Mouse (Mus musculus) midbrain, embryonic 15.5 days (tissue): ENCODE data around the gene Aatf. TPM values are rescaled to one million over a fixed set of nuclear protein-coding genes. Genes with fewer than 3 reads are reported as not detected.

ENCODE experiments used
- ATAC-seq: fragments of 200-750 bp; cut with Nextera tagmentation; replicated peaks from 2 replicates; pipeline ENCODE4 v1.8.0; 2017; ENCODE audit warnings: moderate TSS enrichment
- H3K27ac ChIP-seq: fragments of 300-500 bp; sonication (generic); 2 replicates; pipeline ENCODE4 v1.5.1; 2015; ENCODE audit warnings: mild to moderate bottlenecking, inconsistent platforms
- H3K27me3 ChIP-seq: fragments of 300-500 bp; sonication (generic); replicated peaks from 2 replicates; pipeline ENCODE4 v1.6.1; 2015; ENCODE audit warnings: inconsistent platforms
- H3K36me3 ChIP-seq: fragments of 300-500 bp; sonication (generic); replicated peaks from 2 replicates; pipeline ENCODE4 v1.6.1; 2015; ENCODE audit warnings: inconsistent platforms
- H3K4me1 ChIP-seq: fragments of 300-500 bp; sonication (generic); 2 replicates; pipeline ENCODE4 v1.6.1; 2015; ENCODE audit warnings: inconsistent platforms
- H3K4me2 ChIP-seq: fragments of 300-500 bp; sonication (generic); 2 replicates; pipeline ENCODE4 v1.6.1; 2015; ENCODE audit warnings: inconsistent platforms, mild to moderate bottlenecking, moderate library complexity
- H3K4me3 ChIP-seq: fragments of 300-500 bp; sonication (generic); 2 replicates; pipeline ENCODE4 v1.5.1; 2015; ENCODE audit warnings: mild to moderate bottlenecking, inconsistent platforms
- H3K9ac ChIP-seq: fragments of 300-500 bp; sonication (generic); 2 replicates; pipeline ENCODE4 v1.6.1; 2015; ENCODE audit warnings: mild to moderate bottlenecking, inconsistent platforms
- H3K9me3 ChIP-seq: fragments of 300-500 bp; sonication (generic); 2 replicates; pipeline ENCODE4 v1.6.1; 2016; ENCODE audit warnings: inconsistent platforms
- WGBS: fragments of 180-500 bp; shearing (Covaris S2); methylation state at CpG from one replicate; pipeline ENCODE4 v1.1.7; 2015; ENCODE audit warnings: mixed read lengths; 5-methylcytosine and 5-hydroxymethylcytosine counted together
- polyA plus RNA-seq: library from polyadenylated mRNA; unstranded; fragments of >200 nt; fragmentation: Nextera tagmentation; extraction: Ambion mirVana; gene quantifications from 2 replicates; pipeline ENCODE4 v1.2.1, GENCODE M21; 2015

The Aatf gene
- polyA plus RNA-seq, 1 experiment from 2014 or later: 53.2 TPM

GRCm38 (mm10) chr11:84476641-84477040 lies 36.7 kb downstream of the Aatf start:
- Histone ChIP-seq H3K27ac (no peak overlapping the region), H3K9me3 (no peaks in the 10 kb centered on the region), H3K27me3 (no peaks in the 10 kb centered on the region), H3K4me3 (no peak overlapping the region), H3K36me3 (no peaks in the 10 kb centered on the region), H3K9ac (no peak overlapping the region), H3K4me2 (no peak overlapping the region), H3K4me1 (peaks cover 10% of the 10 kb centered on the region)
- ATAC-seq: no peak
- 93% methylated on average over 2 of the region's 2 CpGs for WGBS

GRCm38 (mm10) chr11:84475991-84476390 lies 37.3 kb downstream of the Aatf start:
- whole genome bisulfite sequencing: 91% methylated on average over 4 of the region's 4 CpGs
- no peak overlapping the region for H3K27ac ChIP-seq
- H3K4me1 ChIP-seq: peaks cover 5% of the 10 kb centered on the region; the same call in 1 of the 2 replicates
- H3K36me3 ChIP-seq: no peaks in the 10 kb centered on the region
- H3K9me3 ChIP-seq: no peaks in the 10 kb centered on the region
- H3K4me2 ChIP-seq: no peak overlapping the region
- H3K27me3 ChIP-seq: no peaks in the 10 kb centered on the region
- ATAC-seq: no peak
- no peak overlapping the region for H3K9ac ChIP-seq
- H3K4me3 ChIP-seq: no peak overlapping the region

GRCm38 (mm10) chr11:84473093-84473667 lies 40.1 kb downstream of the Aatf start:
- H3K27ac ChIP-seq: no peak overlapping the region
- no peaks in the 10 kb centered on the region for H3K4me1 ChIP-seq
- no peak overlapping the region for H3K4me3 ChIP-seq
- ATAC-seq: no peak
- H3K9ac ChIP-seq: no peak overlapping the region
- no peaks in the 10 kb centered on the region for H3K27me3 ChIP-seq
- H3K36me3 ChIP-seq: 0 out of 2 replicates have a peak, but pooled peaks cover 2% of the 10 kb centered on the region
- H3K9me3 ChIP-seq: no peaks in the 10 kb centered on the region
- 76% methylated on average over 4 of the region's 4 CpGs for WGBS
- H3K4me2 ChIP-seq: no peak overlapping the region

GRCm38 (mm10) chr11:84464571-84464970 lies 48.8 kb downstream of the Aatf start:
- Histone ChIP-seq H3K4me2 (no peak overlapping the region), H3K9me3 (no peaks in the 10 kb centered on the region), H3K9ac (no peak overlapping the region), H3K4me3 (no peak overlapping the region), H3K36me3 (no peaks in the 10 kb centered on the region), H3K27me3 (no peaks in the 10 kb centered on the region), H3K4me1 (no peaks in the 10 kb centered on the region), H3K27ac (0 out of 2 replicates have a peak overlapping the region, but pooled peaks have one; percentile 4)
- WGBS: 67% methylated on average over 5 of the region's 5 CpGs
- ATAC-seq: no peak

- ATAC-seq: no peak
- no peaks in the 10 kb centered on the region for H3K36me3 ChIP-seq
- no peak overlapping the region for H3K4me2 ChIP-seq
- H3K9ac ChIP-seq: no peak overlapping the region
- WGBS: 92% methylated on average over 7 of the region's 7 CpGs
- H3K4me1 ChIP-seq: 0 out of 2 replicates have a peak, but pooled peaks cover 5% of the 10 kb centered on the region
- H3K27ac ChIP-seq: no peak overlapping the region
- H3K27me3 ChIP-seq: no peaks in the 10 kb centered on the region
- no peaks in the 10 kb centered on the region for H3K9me3 ChIP-seq
- no peak overlapping the region for H3K4me3 ChIP-seq
Measured at GRCm38 (mm10) chr11:84453901-84454300, 59.4 kb downstream of the Aatf start.

GRCm38 (mm10) chr11:84442554-84443331 lies 70.6 kb downstream of the Aatf start:
- no peaks in the 10 kb centered on the region for H3K9me3 ChIP-seq
- no peak for ATAC-seq
- 89% methylated on average over 4 of the region's 4 CpGs for WGBS

GRCm38 (mm10) chr11:84440402-84440801 lies 72.9 kb downstream of the Aatf start:
- no peaks in the 10 kb centered on the region for H3K9me3 ChIP-seq
- H3K9ac ChIP-seq: no peak overlapping the region
- H3K27me3 ChIP-seq: no peaks in the 10 kb centered on the region
- no peak for ATAC-seq
- no peak overlapping the region for H3K27ac ChIP-seq
- no peak overlapping the region for H3K4me2 ChIP-seq
- H3K4me3 ChIP-seq: no peak overlapping the region
- H3K4me1 ChIP-seq: no peaks in the 10 kb centered on the region
- WGBS: 81% methylated on average over 3 of the region's 3 CpGs
- H3K36me3 ChIP-seq: peaks cover 2% of the 10 kb centered on the region; the same call in 1 of the 2 replicates

More at GRCm38 (mm10) chr11:84442554-84443331, 70.6 kb downstream of the Aatf start:
- Histone ChIP-seq H3K4me2 (no peak overlapping the region), H3K27ac (no peak overlapping the region), H3K4me1 (no peaks in the 10 kb centered on the region), H3K4me3 (no peak overlapping the region), H3K27me3 (no peaks in the 10 kb centered on the region), H3K36me3 (peaks cover 3% of the 10 kb centered on the region; the same call in 1 of the 2 replicates), H3K9ac (no peak overlapping the region)

GRCm38 (mm10) chr11:84434879-84435278 lies 78.4 kb downstream of the Aatf start:
- H3K27ac ChIP-seq: no peak overlapping the region
- WGBS: 65% methylated on average over 6 of the region's 6 CpGs
- no peaks in the 10 kb centered on the region for H3K36me3 ChIP-seq
- peaks cover 6% of the 10 kb centered on the region; the same call in 1 of the 2 replicates for H3K4me1 ChIP-seq
- no peak overlapping the region for H3K4me3 ChIP-seq
- no peaks in the 10 kb centered on the region for H3K9me3 ChIP-seq
- no peak for ATAC-seq
- H3K27me3 ChIP-seq: no peaks in the 10 kb centered on the region
- H3K4me2 ChIP-seq: no peak overlapping the region
- no peak overlapping the region for H3K9ac ChIP-seq

- Histone ChIP-seq H3K4me1 (peaks cover 19% of the 10 kb centered on the region), H3K27ac (no peak overlapping the region), H3K27me3 (no peaks in the 10 kb centered on the region), H3K36me3 (no peaks in the 10 kb centered on the region), H3K4me3 (no peak overlapping the region), H3K4me2 (no peak overlapping the region), H3K9me3 (no peaks in the 10 kb centered on the region), H3K9ac (no peak overlapping the region)
- ATAC-seq: no peak
- 85% methylated on average over 4 of the region's 4 CpGs for WGBS
Measured at GRCm38 (mm10) chr11:84430336-84430735, 83.0 kb downstream of the Aatf start.

GRCm38 (mm10) chr11:84429581-84429980 lies 83.7 kb downstream of the Aatf start:
- Histone ChIP-seq H3K9me3 (no peaks in the 10 kb centered on the region), H3K4me1 (peaks cover 24% of the 10 kb centered on the region), H3K4me3 (no peak overlapping the region), H3K4me2 (no peak overlapping the region), H3K9ac (no peak overlapping the region), H3K36me3 (no peaks in the 10 kb centered on the region), H3K27ac (0 out of 2 replicates have a peak overlapping the region, but pooled peaks have one; percentile 60), H3K27me3 (no peaks in the 10 kb centered on the region)
- ATAC-seq: peak; percentile 90
- whole genome bisulfite sequencing: 31% methylated on average over 1 of the region's 1 CpGs

- H3K4me2 ChIP-seq: no peak overlapping the region
- H3K27me3 ChIP-seq: no peaks in the 10 kb centered on the region
- peaks cover 22% of the 10 kb centered on the region for H3K4me1 ChIP-seq
- H3K4me3 ChIP-seq: no peak overlapping the region
- H3K36me3 ChIP-seq: no peaks in the 10 kb centered on the region
- WGBS: 85% methylated on average over 5 of the region's 5 CpGs
- no peaks in the 10 kb centered on the region for H3K9me3 ChIP-seq
- no peak overlapping the region for H3K9ac ChIP-seq
- ATAC-seq: no peak
- H3K27ac ChIP-seq: no peak overlapping the region
Measured at GRCm38 (mm10) chr11:84426633-84426998, 86.7 kb downstream of the Aatf start.

GRCm38 (mm10) chr11:84425736-84426632 lies 87.3 kb downstream of the Aatf start:
- no peak overlapping the region for H3K4me2 ChIP-seq
- no peak for ATAC-seq
- H3K27me3 ChIP-seq: no peaks in the 10 kb centered on the region
- peaks cover 19% of the 10 kb centered on the region for H3K4me1 ChIP-seq
- H3K27ac ChIP-seq: 0 out of 2 replicates have a peak overlapping the region, but pooled peaks have one; percentile 26
- no peaks in the 10 kb centered on the region for H3K9me3 ChIP-seq
- H3K4me3 ChIP-seq: no peak overlapping the region
- no peaks in the 10 kb centered on the region for H3K36me3 ChIP-seq
- WGBS: 56% methylated on average over 13 of the region's 13 CpGs
- H3K9ac ChIP-seq: no peak overlapping the region
